Comparison of ENCODE assay signal across 10 mouse cellular contexts in the genomic region with DNA sequence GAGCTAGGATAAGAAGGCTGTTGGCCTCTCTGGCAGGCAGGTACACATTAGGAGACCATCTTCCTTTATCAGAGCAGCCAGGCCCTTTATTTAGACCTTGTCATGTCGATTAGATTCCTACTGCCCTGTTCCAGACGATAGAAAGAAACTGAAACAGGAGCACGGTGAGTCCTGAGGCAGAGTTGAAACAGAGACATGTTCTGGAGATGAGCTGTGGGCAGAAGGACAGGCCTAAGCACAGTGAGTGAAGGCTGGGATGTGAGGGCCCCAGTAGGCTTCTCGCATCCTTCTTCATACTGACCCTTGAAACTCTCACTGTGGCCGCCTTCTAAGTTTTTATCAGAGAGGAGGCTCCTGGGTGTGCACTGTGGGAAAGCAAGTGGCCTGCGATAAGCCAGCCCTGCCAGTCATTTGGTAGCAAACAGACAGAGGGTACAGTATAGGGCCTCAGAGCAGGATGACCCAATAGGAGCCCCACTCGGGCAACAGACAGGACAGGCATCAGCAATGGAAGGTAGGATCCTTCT. TPM values are rescaled to one million over a fixed set of nuclear protein-coding genes. Genes with fewer than 3 reads are reported as not detected.
DNase-seq lines count a peak whose midpoint lies in the region; ATAC-seq lines count a peak whose summit lies in the region.
"Had no signal": no experiment of that assay in that cellular context is flagged by ENCODE, and none has a peak within 500 bp of the region (broad histone marks: within the 10 kb centered on the region; RNA-seq: fewer than 3 reads in every experiment).

No protein-coding gene starts in this region.

- no peaks in the 10 kb centered on the region for H3K36me3 ChIP-seq in kidney, embryonic 15.5 days
- no peaks in the 10 kb centered on the region; the same call in 1 of the 2 replicates for H3K36me3 ChIP-seq in liver, embryonic 11.5 days (ENCODE audit: control insufficient read depth, insufficient read depth, low read length)
- H3K36me3 ChIP-seq: hindbrain, embryonic 15.5 days had no signal

- no peak overlapping the region for H3K4me2 ChIP-seq in kidney, embryonic 15.5 days
- peak overlapping the region; percentile 88 for H3K4me2 ChIP-seq in liver, embryonic 11.5 days
- H3K4me2 ChIP-seq: forebrain, embryonic 13.5 days; hindbrain, embryonic 15.5 days had no signal

- DNase-seq in kidney, adult 18-20 months = no peak
- DNase-seq in c-Kit-positive CD71-positive TER-119-negative erythroid progenitor cells, embryonic 14.5 days (ENCODE audit: low read depth) = peak; percentile 81
- DNase-seq in liver, embryonic 11.5 days (ENCODE audit: low spot score) = peak; percentile 58
- peak; percentile 60 to 75 for DNase-seq in spleen, postnatal 36 days (ENCODE audit: low spot score in 2 of 2)
- DNase-seq in embryo, embryonic 10 days (ENCODE audit: low spot score) = no peak
- no peak for DNase-seq in ovary, postnatal 36 days (ENCODE audit: low spot score)
- DNase-seq: kidney, postnatal 14 days had no signal

- H3K9ac ChIP-seq in kidney, embryonic 15.5 days = no peak overlapping the region
- peak overlapping the region; percentile 73 for H3K9ac ChIP-seq in liver, embryonic 11.5 days (ENCODE audit: low read depth, low read length)
- H3K9ac ChIP-seq: forebrain, embryonic 13.5 days; hindbrain, embryonic 15.5 days had no signal

- ATAC-seq in kidney, embryonic 15.5 days (replicated peaks; ENCODE audit: low FRiP score) = peak; percentile 69
- ATAC-seq in liver, embryonic 11.5 days (replicated peaks; ENCODE audit: low FRiP score) = peak; percentile 93
- ATAC-seq: forebrain, embryonic 13.5 days had no signal

- peaks cover 31% of the 10 kb centered on the region for H3K4me1 ChIP-seq in kidney, embryonic 15.5 days
- H3K4me1 ChIP-seq in liver, embryonic 11.5 days (replicated peaks; ENCODE audit: control insufficient read depth, insufficient read depth, low read length) = peaks cover 33% of the 10 kb centered on the region

- H3K9me3 ChIP-seq in kidney, embryonic 15.5 days (replicated peaks) = no peaks in the 10 kb centered on the region
- H3K9me3 ChIP-seq in liver, embryonic 11.5 days (ENCODE audit: control insufficient read depth, low read length) = no peaks in the 10 kb centered on the region
- H3K9me3 ChIP-seq: forebrain, embryonic 13.5 days; hindbrain, embryonic 15.5 days had no signal

- WGBS in kidney, embryonic 15.5 days = 85% methylated on average over 7 of the region's 7 CpGs
- WGBS in liver, embryonic 11.5 days = 47% methylated on average over 7 of the region's 7 CpGs

- no peak overlapping the region for H3K27ac ChIP-seq in kidney, embryonic 15.5 days
- H3K27ac ChIP-seq in liver, embryonic 11.5 days (ENCODE audit: low read depth, low read length) = peak overlapping the region; percentile 97
- H3K27ac ChIP-seq: forebrain, embryonic 13.5 days; hindbrain, embryonic 15.5 days had no signal

- no peak overlapping the region for H3K4me3 ChIP-seq in kidney, embryonic 15.5 days (replicated peaks)
- H3K4me3 ChIP-seq in liver, embryonic 11.5 days (ENCODE audit: low read depth, low read length) = peak overlapping the region; percentile 63
- H3K4me3 ChIP-seq: forebrain, embryonic 13.5 days; hindbrain, embryonic 15.5 days had no signal

- H3K27me3 ChIP-seq in kidney, embryonic 15.5 days = no peaks in the 10 kb centered on the region
- H3K27me3 ChIP-seq in liver, embryonic 11.5 days (replicated peaks; ENCODE audit: control insufficient read depth, insufficient read depth, low read length) = no peaks in the 10 kb centered on the region
- H3K27me3 ChIP-seq: forebrain, embryonic 13.5 days; hindbrain, embryonic 15.5 days had no signal

RNA-seq across cellular contexts. Expression of a gene that starts 1.9 kb away (rescaled TPM):
- polyA plus RNA-seq in kidney, embryonic 15.5 days (2015; fragmentation: Nextera tagmentation; extraction: Ambion mirVana) = 97.2 and 103 TPM in 2 replicates
- 140 and 141 TPM in 2 replicates for polyA plus RNA-seq in liver, embryonic 11.5 days (2014; fragmentation: Nextera tagmentation; extraction: Ambion mirVana)

RNA-seq across cellular contexts. Expression of a gene that starts 2.4 kb away (rescaled TPM):
- 28.1 and 29.1 TPM in 2 replicates for polyA plus RNA-seq in kidney, embryonic 15.5 days (2015; fragmentation: Nextera tagmentation; extraction: Ambion mirVana)
- polyA plus RNA-seq in liver, embryonic 11.5 days (2014; fragmentation: Nextera tagmentation; extraction: Ambion mirVana) = 83.7 and 91.8 TPM in 2 replicates

Comparison
In these comparisons a context has a peak if more than half of its experiments do, and no peak if none do; other contexts are left out.
1. DNase-seq: peak in c-Kit-positive CD71-positive TER-119-negative erythroid progenitor cells, embryonic 14.5 days (single experiment), liver, embryonic 11.5 days (single experiment) and spleen, postnatal 36 days (2 of 2); none in kidney, adult 18-20 months (single experiment), embryo, embryonic 10 days (single experiment) and ovary, postnatal 36 days (single experiment).